Mouse (Mus musculus): ENCODE results near the gene Borcs5. TPM values are rescaled to one million over a fixed set of nuclear protein-coding genes. Genes with fewer than 3 reads are reported as not detected.
A peak's percentile ranks its signal among the peaks of the same experiment; 100 is the strongest.

Borcs5 gene
- 10 to 100 TPM; 11.3 to 14.0 TPM for total RNA-seq (2021)
- long read RNA-seq, experiment 1, transcript Borcs5-201 (4 exons, 1,764 nt): major isoform, 26 of 36 reads
- long read RNA-seq, experiment 1, partial matches to known transcripts: 0 of 36 reads
- long read RNA-seq, experiment 1, other reads (novel, unspliced or antisense): 10 of 36 reads
- long read RNA-seq, experiment 2, transcript Borcs5-201 (4 exons, 1,764 nt): major isoform, 31 of 37 reads
- long read RNA-seq, experiment 2, partial matches to known transcripts: 0 of 37 reads
- long read RNA-seq, experiment 2, other reads (novel, unspliced or antisense): 6 of 37 reads

- no peak for DNase-seq
Measured at GRCm38 (mm10) chr6:134639210-134639609, at the start of gene Borcs5. Borcs5 (plus strand) TSS chr6:134639510.

- no peak for DNase-seq
Measured at GRCm38 (mm10) chr6:134591614-134592013, 47.7 kb upstream of the Borcs5 start.

GRCm38 (mm10) chr6:134594569-134595442, 44.5 kb upstream of the Borcs5 start:
- peak; percentile 44 for DNase-seq

GRCm38 (mm10) chr6:134597651-134598229, 41.6 kb upstream of the Borcs5 start:
- DNase-seq: no peak

GRCm38 (mm10) chr6:134599239-134599638, 40.1 kb upstream of the Borcs5 start:
- DNase-seq: no peak

GRCm38 (mm10) chr6:134601130-134601529, 38.2 kb upstream of the Borcs5 start:
- DNase-seq: no peak

GRCm38 (mm10) chr6:134601766-134602165, 37.5 kb upstream of the Borcs5 start:
- DNase-seq: peak; percentile 25

GRCm38 (mm10) chr6:134602371-134603003, 36.8 kb upstream of the Borcs5 start:
- DNase-seq: peak; percentile 21

GRCm38 (mm10) chr6:134605196-134605595, 34.1 kb upstream of the Borcs5 start:
- DNase-seq: no peak

GRCm38 (mm10) chr6:134606540-134606939, 32.8 kb upstream of the Borcs5 start:
- no peak for DNase-seq

- no peak for DNase-seq
Measured at GRCm38 (mm10) chr6:134606949-134607746, 32.2 kb upstream of the Borcs5 start.

GRCm38 (mm10) chr6:134610380-134610779, 28.9 kb upstream of the Borcs5 start:
- DNase-seq: no peak

- DNase-seq: no peak
Measured at GRCm38 (mm10) chr6:134611896-134612295, 27.4 kb upstream of the Borcs5 start.

- no peak for DNase-seq
Measured at GRCm38 (mm10) chr6:134614322-134614721, 25.0 kb upstream of the Borcs5 start.

- DNase-seq: peak; percentile 75
Measured at GRCm38 (mm10) chr6:134614723-134615648, 24.3 kb upstream of the Borcs5 start.

- DNase-seq: no peak
Measured at GRCm38 (mm10) chr6:134617589-134617988, 21.7 kb upstream of the Borcs5 start.

- no peak for DNase-seq
Measured at GRCm38 (mm10) chr6:134620129-134620528, 19.2 kb upstream of the Borcs5 start.

- no peak for DNase-seq
Measured at GRCm38 (mm10) chr6:134620846-134621551, 18.3 kb upstream of the Borcs5 start.

GRCm38 (mm10) chr6:134621552-134621949, 17.8 kb upstream of the Borcs5 start:
- no peak for DNase-seq

- no peak for DNase-seq
Measured at GRCm38 (mm10) chr6:134625431-134625830, 13.9 kb upstream of the Borcs5 start.

All from gastrocnemius, postnatal 25 days (tissue).